Mouse (Mus musculus): Measurements from ENCODE around the gene Rap1a. TPM values are rescaled to one million over a fixed set of nuclear protein-coding genes. Genes with fewer than 3 reads are reported as not detected.
"Not testable (repeated sequence)": the region's sequence is repeated elsewhere in the genome, so short reads cannot be mapped to it uniquely, and the experiment has no call there.

Gene Rap1a
- polyA plus RNA-seq, 1 experiment from 2014 or later = 84.3 TPM

- WGBS = 49% methylated on average over 6 of the region's 6 CpGs
- ATAC-seq (replicated peaks; ENCODE audit: low FRiP score) (no peak), DNase-seq (ENCODE audit: low spot score) (no peak)
- no peak overlapping the region; the same call in 1 of the 2 replicates for H3K4me2 ChIP-seq (ENCODE audit: low read depth, low read length, severe bottlenecking)
- H3K9me3 ChIP-seq (ENCODE audit: control insufficient read depth, low read length) = no peaks in the 10 kb centered on the region
- no peak overlapping the region for H3K9ac ChIP-seq (ENCODE audit: low read length)
- H3K4me3 ChIP-seq (ENCODE audit: low read depth, low read length) = no peak overlapping the region
- H3K27me3 ChIP-seq (ENCODE audit: control insufficient read depth, insufficient read depth, low read length) = peaks cover 7% of the 10 kb centered on the region
- H3K4me1 ChIP-seq (replicated peaks; ENCODE audit: control insufficient read depth, insufficient read depth, low read length) = 0 out of 2 replicates have a peak, but pooled peaks cover 2% of the 10 kb centered on the region
- no peak overlapping the region for H3K27ac ChIP-seq (ENCODE audit: low read depth, low read length)
- no peaks in the 10 kb centered on the region for H3K36me3 ChIP-seq (ENCODE audit: control insufficient read depth, insufficient read depth, low read length)
Measured at GRCm38 (mm10) chr3:105703571-105703970, 97.6 kb downstream of the Rap1a start.

GRCm38 (mm10) chr3:105701399-105701798 is 99.7 kb downstream of the Rap1a start:
- Histone ChIP-seq H3K9me3 (ENCODE audit: control insufficient read depth, low read length) (no peaks in the 10 kb centered on the region), H3K4me3 (ENCODE audit: low read depth, low read length) (no peak overlapping the region), H3K27ac (ENCODE audit: low read depth, low read length) (no peak overlapping the region), H3K36me3 (ENCODE audit: control insufficient read depth, insufficient read depth, low read length) (no peaks in the 10 kb centered on the region), H3K4me1 (replicated peaks; ENCODE audit: control insufficient read depth, insufficient read depth, low read length) (0 out of 2 replicates have a peak, but pooled peaks cover 2% of the 10 kb centered on the region), H3K9ac (ENCODE audit: low read length) (no peak overlapping the region), H3K4me2 (ENCODE audit: low read depth, low read length, severe bottlenecking) (no peak overlapping the region), H3K27me3 (ENCODE audit: control insufficient read depth, insufficient read depth, low read length) (peaks cover 5% of the 10 kb centered on the region)
- DNase-seq (ENCODE audit: low spot score) (no peak), ATAC-seq (replicated peaks; ENCODE audit: low FRiP score) (no peak)
- 72% methylated on average over 5 of the region's 5 CpGs for WGBS

- WGBS = 69% methylated on average over 1 of the region's 1 CpGs
- not testable (repeated sequence) for DNase-seq (ENCODE audit: low spot score); H3K36me3 ChIP-seq (ENCODE audit: control insufficient read depth, insufficient read depth, low read length); H3K4me3 ChIP-seq (ENCODE audit: low read depth, low read length); H3K4me1 ChIP-seq (replicated peaks; ENCODE audit: control insufficient read depth, insufficient read depth, low read length); H3K27ac ChIP-seq (ENCODE audit: low read depth, low read length); H3K4me2 ChIP-seq (ENCODE audit: low read depth, low read length, severe bottlenecking); ATAC-seq (replicated peaks; ENCODE audit: low FRiP score); H3K9me3 ChIP-seq (ENCODE audit: control insufficient read depth, low read length); H3K27me3 ChIP-seq (ENCODE audit: control insufficient read depth, insufficient read depth, low read length); H3K9ac ChIP-seq (ENCODE audit: low read length)
Measured at GRCm38 (mm10) chr3:105700786-105701185, 100.3 kb downstream of the Rap1a start.

- Histone ChIP-seq H3K27ac (ENCODE audit: low read depth, low read length) (no peak overlapping the region), H3K4me1 (replicated peaks; ENCODE audit: control insufficient read depth, insufficient read depth, low read length) (peaks cover 12% of the 10 kb centered on the region), H3K4me2 (ENCODE audit: low read depth, low read length, severe bottlenecking) (no peak overlapping the region), H3K4me3 (ENCODE audit: low read depth, low read length) (no peak overlapping the region), H3K9me3 (ENCODE audit: control insufficient read depth, low read length) (no peaks in the 10 kb centered on the region), H3K36me3 (ENCODE audit: control insufficient read depth, insufficient read depth, low read length) (no peaks in the 10 kb centered on the region), H3K27me3 (ENCODE audit: control insufficient read depth, insufficient read depth, low read length) (peaks cover 3% of the 10 kb centered on the region; the same call in 1 of the 2 replicates), H3K9ac (ENCODE audit: low read length) (no peak overlapping the region)
- 63% methylated on average over 3 of the region's 3 CpGs for WGBS
- DNase-seq (ENCODE audit: low spot score) = no peak
- no peak for ATAC-seq (replicated peaks; ENCODE audit: low FRiP score)
Measured at GRCm38 (mm10) chr3:105699241-105699933, 101.7 kb downstream of the Rap1a start.

GRCm38 (mm10) chr3:105698311-105698710 is 102.8 kb downstream of the Rap1a start:
- ATAC-seq (replicated peaks; ENCODE audit: low FRiP score) (no peak), DNase-seq (ENCODE audit: low spot score) (no peak)
- Histone ChIP-seq H3K4me1 (replicated peaks; ENCODE audit: control insufficient read depth, insufficient read depth, low read length) (peaks cover 12% of the 10 kb centered on the region), H3K9ac (ENCODE audit: low read length) (no peak overlapping the region), H3K27me3 (ENCODE audit: control insufficient read depth, insufficient read depth, low read length) (peaks cover under 1% of the 10 kb centered on the region; the same call in 1 of the 2 replicates), H3K9me3 (ENCODE audit: control insufficient read depth, low read length) (no peaks in the 10 kb centered on the region), H3K4me3 (ENCODE audit: low read depth, low read length) (no peak overlapping the region), H3K27ac (ENCODE audit: low read depth, low read length) (no peak overlapping the region), H3K36me3 (ENCODE audit: control insufficient read depth, insufficient read depth, low read length) (no peaks in the 10 kb centered on the region), H3K4me2 (ENCODE audit: low read depth, low read length, severe bottlenecking) (no peak overlapping the region)
- 83% methylated on average over 1 of the region's 1 CpGs for WGBS

GRCm38 (mm10) chr3:105697148-105697441 is 104.0 kb downstream of the Rap1a start:
- no peak overlapping the region for H3K27ac ChIP-seq (ENCODE audit: low read depth, low read length)
- ATAC-seq (replicated peaks; ENCODE audit: low FRiP score) (peak; percentile 74), DNase-seq (ENCODE audit: low spot score) (no peak)
- H3K9ac ChIP-seq (ENCODE audit: low read length) = no peak overlapping the region
- WGBS = 80% methylated on average over 5 of the region's 5 CpGs
- H3K4me3 ChIP-seq (ENCODE audit: low read depth, low read length) = no peak overlapping the region
- no peaks in the 10 kb centered on the region for H3K36me3 ChIP-seq (ENCODE audit: control insufficient read depth, insufficient read depth, low read length)
- no peaks in the 10 kb centered on the region for H3K9me3 ChIP-seq (ENCODE audit: control insufficient read depth, low read length)
- H3K4me1 ChIP-seq (replicated peaks; ENCODE audit: control insufficient read depth, insufficient read depth, low read length) = peaks cover 12% of the 10 kb centered on the region
- no peak overlapping the region for H3K4me2 ChIP-seq (ENCODE audit: low read depth, low read length, severe bottlenecking)
- no peaks in the 10 kb centered on the region for H3K27me3 ChIP-seq (ENCODE audit: control insufficient read depth, insufficient read depth, low read length)

GRCm38 (mm10) chr3:105696387-105697147 is 104.6 kb downstream of the Rap1a start:
- H3K4me3 ChIP-seq (ENCODE audit: low read depth, low read length) = no peak overlapping the region
- no peaks in the 10 kb centered on the region for H3K27me3 ChIP-seq (ENCODE audit: control insufficient read depth, insufficient read depth, low read length)
- peak overlapping the region; percentile 39; the same call in 1 of the 2 replicates for H3K9ac ChIP-seq (ENCODE audit: low read length)
- H3K36me3 ChIP-seq (ENCODE audit: control insufficient read depth, insufficient read depth, low read length) = no peaks in the 10 kb centered on the region
- no peaks in the 10 kb centered on the region for H3K9me3 ChIP-seq (ENCODE audit: control insufficient read depth, low read length)
- DNase-seq (ENCODE audit: low spot score) = no peak
- no peak; the same call in 1 of the 2 replicates for ATAC-seq (replicated peaks; ENCODE audit: low FRiP score)
- H3K4me2 ChIP-seq (ENCODE audit: low read depth, low read length, severe bottlenecking) = peak overlapping the region; percentile 24
- H3K27ac ChIP-seq (ENCODE audit: low read depth, low read length) = peak overlapping the region; percentile 12; the same call in 1 of the 2 replicates
- whole genome bisulfite sequencing = 70% methylated on average over 17 of the region's 17 CpGs
- H3K4me1 ChIP-seq (replicated peaks; ENCODE audit: control insufficient read depth, insufficient read depth, low read length) = peaks cover 12% of the 10 kb centered on the region

- H3K9me3 ChIP-seq (ENCODE audit: control insufficient read depth, low read length) = no peaks in the 10 kb centered on the region
- H3K9ac ChIP-seq (ENCODE audit: low read length) = peak overlapping the region; percentile 39
- ATAC-seq (replicated peaks; ENCODE audit: low FRiP score) (peak; percentile 65), DNase-seq (ENCODE audit: low spot score) (no peak)
- no peaks in the 10 kb centered on the region for H3K36me3 ChIP-seq (ENCODE audit: control insufficient read depth, insufficient read depth, low read length)
- peak overlapping the region; percentile 24 for H3K4me2 ChIP-seq (ENCODE audit: low read depth, low read length, severe bottlenecking)
- H3K4me1 ChIP-seq (replicated peaks; ENCODE audit: control insufficient read depth, insufficient read depth, low read length) = peaks cover 12% of the 10 kb centered on the region
- 24% methylated on average over 20 of the region's 20 CpGs for WGBS
- H3K4me3 ChIP-seq (ENCODE audit: low read depth, low read length) = no peak overlapping the region
- H3K27me3 ChIP-seq (ENCODE audit: control insufficient read depth, insufficient read depth, low read length) = no peaks in the 10 kb centered on the region
- H3K27ac ChIP-seq (ENCODE audit: low read depth, low read length) = peak overlapping the region; percentile 67; the same call in 1 of the 2 replicates
Measured at GRCm38 (mm10) chr3:105695476-105696386, 105.4 kb downstream of the Rap1a start.

Data from forebrain, embryonic 11.5 days (tissue).